Mouse (Mus musculus) bone marrow macrophage, adult 2 months (primary cell): ENCODE results near the gene Lgmn. TPM values are rescaled to one million over a fixed set of nuclear protein-coding genes. Genes with fewer than 3 reads are reported as not detected.

Experiments
- H3K27ac ChIP-seq: 2 replicates; pipeline ENCODE4 v1.5.1; 2012; ENCODE audit warnings: low read depth, low read length; ENCODE audit not compliant: insufficient read depth
- H3K4me1 ChIP-seq: 2 replicates; pipeline ENCODE4 v1.6.1; 2012; ENCODE audit warnings: low read length; ENCODE audit not compliant: control insufficient read depth, insufficient read depth
- H3K4me3 ChIP-seq: 2 replicates; pipeline ENCODE4 v1.5.1; 2012; ENCODE audit warnings: mild to moderate bottlenecking, low read length, moderate library complexity; ENCODE audit not compliant: insufficient read depth
- CTCF ChIP-seq: IDR thresholded peaks from 2 replicates; pipeline ENCODE4 v1.5.1; 2012; ENCODE audit warnings: low read depth, mild to moderate bottlenecking, low read length, moderate library complexity
- POLR2A ChIP-seq: IDR thresholded peaks from 2 replicates; pipeline ENCODE4 v1.6.1; 2012; ENCODE audit warnings: mild to moderate bottlenecking, low read depth, low read length, borderline replicate concordance
- polyA plus RNA-seq: library from polyadenylated mRNA; stranded (reverse); fragments of >200 nt; gene quantifications from 2 replicates; pipeline ENCODE4 v1.2.4, GENCODE M21; 2012; ENCODE audit not compliant: missing spikeins, insufficient read depth, insufficient read length

The Lgmn gene
- polyA plus RNA-seq, 1 experiment, result 1,623 TPM

- peak overlapping the region; percentile 98 for H3K27ac ChIP-seq
- no peak for TF ChIP-seq POLR2A
- TF ChIP-seq CTCF, result no peak
- H3K4me3 ChIP-seq, result peak overlapping the region; percentile 98
- peaks cover 37% of the 10 kb centered on the region for H3K4me1 ChIP-seq
Observed at GRCm38 (mm10) chr12:102436939-102437526, 2.6 kb downstream of the Lgmn start.

GRCm38 (mm10) chr12:102434107-102434506, 5.5 kb downstream of the Lgmn start:
- TF ChIP-seq CTCF (no peak), POLR2A (no peak)
- Histone ChIP-seq H3K4me1 (peaks cover 38% of the 10 kb centered on the region), H3K27ac (no peak overlapping the region), H3K4me3 (no peak overlapping the region)

GRCm38 (mm10) chr12:102432238-102432637, 7.4 kb downstream of the Lgmn start:
- TF ChIP-seq CTCF (no peak), POLR2A (no peak)

GRCm38 (mm10) chr12:102430228-102430627, 9.4 kb downstream of the Lgmn start:
- peaks cover 43% of the 10 kb centered on the region for H3K4me1 ChIP-seq
- no peak for TF ChIP-seq POLR2A
- no peak for TF ChIP-seq CTCF
- no peak overlapping the region for H3K4me3 ChIP-seq
- H3K27ac ChIP-seq, result peak overlapping the region; percentile 51

More at GRCm38 (mm10) chr12:102432238-102432637, 7.4 kb downstream of the Lgmn start:
- Histone ChIP-seq H3K27ac (no peak overlapping the region), H3K4me1 (peaks cover 38% of the 10 kb centered on the region), H3K4me3 (no peak overlapping the region)

GRCm38 (mm10) chr12:102429656-102430055, 10.0 kb downstream of the Lgmn start:
- TF ChIP-seq POLR2A (no peak), CTCF (no peak)
- Histone ChIP-seq H3K4me1 (peaks cover 46% of the 10 kb centered on the region), H3K27ac (no peak overlapping the region), H3K4me3 (no peak overlapping the region)

- peaks cover 42% of the 10 kb centered on the region for H3K4me1 ChIP-seq
- H3K4me3 ChIP-seq, result no peak overlapping the region
- H3K27ac ChIP-seq, result peak overlapping the region; percentile 87
- TF ChIP-seq POLR2A, result no peak
- no peak for TF ChIP-seq CTCF
Observed at GRCm38 (mm10) chr12:102426285-102426684, 13.3 kb downstream of the Lgmn start.

DNA sequence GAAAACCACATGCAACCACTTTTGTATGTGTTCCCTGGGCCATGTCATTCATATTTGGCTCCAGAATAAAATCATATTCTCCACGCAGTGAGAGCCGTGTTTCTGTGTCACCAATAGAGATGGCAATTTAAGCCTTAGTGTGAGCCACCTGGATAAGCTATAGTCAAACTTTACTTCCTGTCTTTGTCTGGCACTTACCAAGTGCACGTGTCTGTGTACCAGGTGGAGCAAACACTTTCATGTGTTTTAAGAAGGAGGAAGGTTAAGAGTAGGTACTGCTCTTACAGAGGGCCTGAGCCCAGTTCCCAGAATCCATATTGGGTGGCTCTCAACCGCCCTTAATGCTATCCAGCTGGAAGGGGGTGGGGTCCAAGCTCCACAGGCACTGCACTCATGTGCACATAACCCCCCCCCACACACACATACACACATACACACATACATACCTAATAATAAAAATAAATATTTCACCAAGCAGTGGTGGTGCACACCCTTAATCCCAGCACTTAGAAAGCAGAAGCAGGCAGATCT, 14.5 kb downstream of the Lgmn start:
- Histone ChIP-seq H3K4me1 (peaks cover 43% of the 10 kb centered on the region), H3K4me3 (no peak overlapping the region), H3K27ac (no peak overlapping the region)
- TF ChIP-seq CTCF (no peak), POLR2A (no peak)

- H3K27ac ChIP-seq, result no peak overlapping the region
- no peak for TF ChIP-seq POLR2A
- no peak for TF ChIP-seq CTCF
- H3K4me3 ChIP-seq, result no peak overlapping the region
- peaks cover 49% of the 10 kb centered on the region for H3K4me1 ChIP-seq
Observed at GRCm38 (mm10) chr12:102424456-102424855, 15.2 kb downstream of the Lgmn start.

DNA sequence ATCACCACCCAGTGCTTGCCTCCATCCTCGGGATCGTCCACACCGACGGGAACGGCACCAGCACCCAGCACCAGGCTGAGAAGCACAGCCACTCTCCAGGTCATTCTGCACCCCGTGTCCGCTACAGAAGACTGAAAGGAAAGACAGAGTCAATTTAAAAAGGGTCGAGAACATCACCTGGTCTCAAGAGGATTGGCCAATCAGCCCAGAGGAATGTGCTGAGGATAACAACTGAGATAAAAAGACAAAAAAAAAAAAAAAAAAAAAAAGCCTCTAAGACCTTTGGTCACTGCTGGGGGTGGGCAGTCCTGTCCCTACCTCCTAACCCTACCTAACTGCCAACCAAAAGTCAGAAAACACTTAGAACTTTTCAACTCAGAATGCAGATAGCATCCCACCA, 16.0 kb downstream of the Lgmn start:
- peaks cover 53% of the 10 kb centered on the region for H3K4me1 ChIP-seq
- TF ChIP-seq CTCF (no peak), POLR2A (no peak)

GRCm38 (mm10) chr12:102422623-102423320, 16.8 kb downstream of the Lgmn start:
- no peak for TF ChIP-seq POLR2A
- TF ChIP-seq CTCF, result no peak
- Histone ChIP-seq H3K4me1 (peaks cover 61% of the 10 kb centered on the region), H3K27ac (0 out of 2 replicates have a peak overlapping the region, but pooled peaks have one; percentile 8), H3K4me3 (no peak overlapping the region)

More for the DNA sequence above, 16.0 kb downstream of the Lgmn start:
- H3K27ac ChIP-seq, result no peak overlapping the region
- H3K4me3 ChIP-seq, result no peak overlapping the region

GRCm38 (mm10) chr12:102422065-102422464, 17.5 kb downstream of the Lgmn start:
- H3K27ac ChIP-seq, result no peak overlapping the region
- H3K4me3 ChIP-seq, result no peak overlapping the region
- TF ChIP-seq POLR2A (no peak), CTCF (no peak)
- H3K4me1 ChIP-seq, result peaks cover 68% of the 10 kb centered on the region
